Mouse (Mus musculus): ENCODE data around the gene Lpgat1. TPM values are rescaled to one million over a fixed set of nuclear protein-coding genes. Genes with fewer than 3 reads are reported as not detected.

Gene Lpgat1
- 60.3 and 68.1 TPM in 2 replicates for polyA plus RNA-seq (2012; rRNA removed)

DNA sequence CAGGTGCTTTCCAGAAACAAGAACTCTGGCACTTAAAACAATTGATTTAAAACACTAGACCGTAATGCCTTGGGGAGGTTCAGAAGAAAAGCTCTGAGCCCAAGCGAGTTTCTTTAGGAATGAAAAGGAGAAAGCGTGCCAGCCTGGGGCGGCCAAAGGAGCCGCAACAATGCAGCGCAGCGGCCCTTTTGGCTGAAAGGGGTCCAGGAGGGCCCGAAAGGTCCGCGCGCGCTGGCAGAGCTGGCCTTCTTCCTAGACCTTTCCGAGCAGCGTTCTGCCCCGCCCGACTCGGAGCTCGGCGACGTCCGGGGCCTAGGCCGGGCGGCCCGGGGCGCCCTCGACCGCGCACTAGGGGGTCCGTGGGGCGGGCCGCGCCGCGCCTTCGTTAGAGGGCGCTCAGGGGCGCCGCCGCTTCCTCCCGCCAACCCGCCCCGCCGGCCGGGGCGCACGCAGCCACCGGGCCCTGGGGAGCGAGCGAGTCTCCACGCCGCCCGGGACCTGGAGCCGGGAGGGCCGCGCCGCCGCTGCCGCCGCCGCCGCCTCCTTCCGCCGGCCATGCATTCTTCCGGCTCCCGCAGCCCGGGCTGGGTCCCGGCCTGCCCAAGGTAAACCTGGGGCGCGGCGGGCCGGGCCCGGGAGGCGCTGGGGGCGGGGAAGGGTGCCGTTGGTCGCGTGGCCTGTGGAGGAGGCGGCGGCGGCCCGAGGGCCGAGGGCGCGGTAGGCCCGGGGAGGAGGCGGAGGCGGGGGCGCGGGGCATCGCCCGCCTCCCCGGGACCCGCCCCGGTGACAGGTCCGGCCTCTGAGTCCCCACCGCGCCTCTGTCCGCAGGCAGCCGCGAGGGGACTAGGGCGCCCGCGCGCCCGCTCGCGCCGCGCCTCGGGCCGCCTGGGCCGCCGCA is at the start of gene Lpgat1:
Gene Lpgat1, plus strand, starts transcription at position 234 of the 898 bp plus-strand sequence.
- peak in 1 of 2 experiments; percentile 50 for DNase-seq (ENCODE audit: extremely low spot score in 1 of 2, low spot score in 1 of 2)

DNA sequence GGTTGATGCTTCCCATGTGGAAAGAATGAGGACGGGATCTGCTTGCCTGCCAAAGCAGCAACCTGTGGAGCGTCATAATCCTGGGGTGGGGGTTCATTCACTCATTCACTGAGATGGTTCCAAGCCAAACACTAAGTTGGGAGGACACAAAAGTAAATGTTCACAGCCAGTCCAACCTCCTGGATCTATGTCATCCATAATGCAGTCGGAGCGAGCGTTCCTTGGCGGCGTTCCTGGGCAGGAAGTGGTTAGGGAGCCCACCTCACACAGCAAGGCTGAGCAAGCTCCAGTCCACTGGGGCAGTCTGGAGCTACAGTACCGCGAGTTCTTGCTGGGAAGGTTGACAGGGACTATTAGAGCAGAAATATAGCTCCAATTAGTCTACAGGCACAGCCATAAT is 49.6 kb upstream of the Lpgat1 start:
- DNase-seq (ENCODE audit: extremely low spot score in 1 of 2, low spot score in 1 of 2) = no peak

DNA sequence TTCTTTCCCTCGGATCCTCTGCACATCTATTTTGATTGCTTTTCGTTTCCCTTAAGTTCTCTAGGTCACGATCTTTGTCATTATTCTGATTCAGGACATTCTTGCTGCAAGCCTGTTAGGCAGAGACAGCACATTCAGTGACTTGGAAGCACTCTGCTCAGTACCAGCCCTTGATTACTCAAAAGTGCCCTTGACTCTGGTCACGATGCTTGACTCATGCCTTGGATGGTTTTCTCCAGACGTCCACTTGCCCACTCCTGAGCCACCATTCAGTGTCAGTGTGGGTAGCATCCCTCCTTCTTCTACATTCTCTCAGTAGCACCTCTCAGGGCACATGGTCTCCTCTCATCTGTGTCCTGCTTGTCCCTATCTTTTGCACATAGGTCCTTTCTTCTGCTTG is 43.6 kb upstream of the Lpgat1 start:
- DNase-seq (ENCODE audit: extremely low spot score in 1 of 2, low spot score in 1 of 2) = no peak

DNA sequence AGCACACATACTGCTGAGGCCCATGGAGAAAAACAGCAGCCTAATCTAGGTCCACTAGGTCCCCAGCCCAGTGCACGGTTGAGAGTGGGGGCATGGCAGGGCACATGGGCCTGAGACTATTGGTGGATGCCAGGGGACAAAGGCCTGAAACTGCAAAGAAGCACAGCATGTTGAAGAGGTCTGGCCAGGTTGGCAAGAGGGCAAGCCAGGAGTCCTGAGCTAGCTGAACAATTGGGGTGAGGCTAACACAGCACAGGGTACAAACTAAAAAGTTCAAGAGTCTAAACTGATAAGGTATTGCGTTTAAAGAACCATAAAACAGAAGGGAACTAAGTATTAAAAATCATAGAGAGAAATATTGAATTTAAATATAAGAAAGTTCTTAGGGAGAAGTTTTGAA is 36.0 kb upstream of the Lpgat1 start:
- no peak for DNase-seq (ENCODE audit: extremely low spot score in 1 of 2, low spot score in 1 of 2)

DNA sequence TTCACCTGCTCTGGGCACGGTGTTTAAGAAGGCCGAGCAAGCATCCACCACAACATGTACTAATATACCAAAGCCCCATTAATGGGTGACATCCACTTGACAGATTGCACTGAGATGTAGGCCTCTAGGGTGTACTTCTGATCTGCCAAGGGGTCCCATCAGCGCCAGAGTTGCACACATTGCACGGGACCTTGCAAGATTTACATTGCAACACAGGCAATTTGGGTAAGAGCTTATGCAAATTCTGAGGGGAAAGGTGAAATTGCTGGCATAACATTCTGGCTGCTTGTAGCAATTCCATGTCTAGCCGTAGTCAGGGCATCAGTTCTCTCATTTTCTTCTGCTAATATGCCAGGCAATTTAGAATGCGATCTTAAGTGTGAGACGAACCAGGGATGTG is 30.1 kb upstream of the Lpgat1 start:
- DNase-seq (ENCODE audit: extremely low spot score in 1 of 2, low spot score in 1 of 2) = no peak

DNA sequence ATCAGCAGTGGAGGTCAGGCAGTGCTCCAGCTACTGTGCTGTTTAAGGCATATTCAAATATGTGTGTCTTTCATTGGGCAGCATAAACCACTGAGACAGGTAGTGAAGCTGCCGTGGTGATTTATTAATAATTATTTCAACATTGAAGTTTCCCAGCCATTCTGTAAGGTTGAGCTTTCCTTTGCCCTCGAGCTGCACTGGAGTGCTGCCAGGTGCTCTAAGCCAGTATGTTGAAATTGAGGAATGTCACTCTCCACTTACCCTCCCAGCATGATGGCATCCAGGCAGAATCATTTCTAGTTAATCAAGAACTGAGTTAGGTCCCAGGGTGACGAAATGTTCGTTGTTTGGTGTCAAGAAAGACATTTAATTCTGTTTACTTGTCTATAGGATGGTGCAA is 24.4 kb upstream of the Lpgat1 start:
- no peak for DNase-seq (ENCODE audit: extremely low spot score in 1 of 2, low spot score in 1 of 2)

DNA sequence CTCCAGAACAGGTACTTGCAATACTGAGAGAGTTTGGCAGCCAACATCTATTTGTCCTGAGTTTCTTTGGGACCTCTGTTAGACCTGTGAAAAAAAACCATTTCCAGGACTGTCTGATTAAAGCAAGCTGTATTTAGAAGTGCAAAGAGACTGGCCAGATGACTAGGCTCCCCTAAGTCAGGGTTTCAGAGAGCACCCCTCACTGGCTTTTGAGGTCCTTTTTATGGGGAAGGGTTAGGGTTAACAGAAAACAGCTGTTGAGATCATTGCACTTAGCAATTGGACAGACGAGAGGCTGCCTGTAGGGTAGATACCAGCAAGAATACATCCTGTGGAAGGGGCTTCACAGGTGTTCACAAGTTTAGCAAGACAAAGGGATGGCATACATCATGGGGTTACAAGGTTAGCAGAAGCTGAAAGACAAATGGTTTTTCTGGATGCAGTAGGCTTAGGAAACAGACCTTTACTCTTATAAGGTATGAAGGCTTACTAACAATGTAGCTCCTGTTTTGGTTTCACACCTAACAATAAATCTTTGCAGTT is 19.3 kb upstream of the Lpgat1 start:
- DNase-seq (ENCODE audit: extremely low spot score in 1 of 2, low spot score in 1 of 2) = no peak

DNA sequence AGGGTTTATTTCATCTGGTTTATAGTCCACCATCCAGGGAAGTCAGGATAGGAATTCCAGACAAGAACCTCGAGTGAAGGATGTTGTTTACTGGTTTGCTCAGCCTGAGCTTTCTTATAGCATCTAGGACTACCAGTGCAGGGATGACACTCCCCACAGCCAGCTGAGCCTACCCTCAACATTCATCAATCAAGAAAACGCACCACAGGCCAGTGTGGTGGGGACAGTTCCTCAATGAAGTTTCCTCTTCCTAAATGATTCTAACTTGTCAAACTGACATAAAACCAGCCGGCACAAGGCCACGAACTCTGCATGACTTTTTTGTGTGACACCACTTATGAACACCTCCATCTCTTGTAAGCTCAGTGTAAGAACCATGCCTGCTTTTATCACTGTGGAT is 13.1 kb upstream of the Lpgat1 start:
- DNase-seq (ENCODE audit: extremely low spot score in 1 of 2, low spot score in 1 of 2) = no peak

DNA sequence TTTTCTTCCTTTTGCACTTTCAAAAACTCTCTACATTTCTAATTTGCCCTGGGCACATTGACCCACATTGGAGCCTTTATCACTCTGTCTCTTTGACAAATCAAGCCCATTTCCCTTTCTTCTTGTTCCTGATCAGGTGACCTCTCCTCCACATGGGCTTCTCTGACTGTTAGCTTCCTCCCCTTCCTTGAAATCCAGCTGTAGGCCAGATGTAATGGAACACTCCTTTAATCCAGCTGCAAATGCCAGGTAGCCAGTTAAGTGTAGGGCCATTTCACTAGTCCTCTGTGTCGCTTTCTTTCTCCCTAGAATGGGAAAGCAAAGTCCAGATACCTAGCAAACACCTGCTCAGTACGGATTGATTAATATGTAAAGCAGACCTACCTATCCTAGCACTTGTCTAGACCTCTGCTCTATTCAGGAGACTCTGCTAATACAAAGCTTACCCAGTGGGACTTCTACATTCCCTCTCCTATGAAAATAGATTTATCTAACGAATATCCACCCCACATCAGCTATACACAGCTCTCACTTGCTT is 11.0 kb upstream of the Lpgat1 start:
- DNase-seq (ENCODE audit: extremely low spot score in 1 of 2, low spot score in 1 of 2) = no peak

DNA sequence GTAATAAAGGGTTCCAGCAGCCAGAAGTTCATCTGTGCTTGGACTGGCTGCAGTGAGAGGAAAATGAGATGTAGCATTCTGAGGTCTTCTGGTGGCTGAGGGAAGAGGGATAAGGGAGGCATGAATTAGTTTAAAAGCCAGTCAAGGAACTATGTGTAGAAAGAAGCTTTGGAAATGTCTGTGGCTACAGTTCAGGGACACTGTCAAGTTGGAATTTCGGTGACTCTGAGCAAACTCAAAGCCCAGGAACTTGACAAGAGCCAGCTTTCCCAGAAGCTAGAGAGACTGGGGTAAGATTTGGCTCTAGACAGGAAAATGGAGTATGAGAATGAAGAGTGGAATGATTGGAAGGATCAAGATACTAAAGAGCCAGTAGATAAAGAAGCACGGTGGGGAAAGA is 7.8 kb upstream of the Lpgat1 start:
- DNase-seq (ENCODE audit: extremely low spot score in 1 of 2, low spot score in 1 of 2) = no peak

DNA sequence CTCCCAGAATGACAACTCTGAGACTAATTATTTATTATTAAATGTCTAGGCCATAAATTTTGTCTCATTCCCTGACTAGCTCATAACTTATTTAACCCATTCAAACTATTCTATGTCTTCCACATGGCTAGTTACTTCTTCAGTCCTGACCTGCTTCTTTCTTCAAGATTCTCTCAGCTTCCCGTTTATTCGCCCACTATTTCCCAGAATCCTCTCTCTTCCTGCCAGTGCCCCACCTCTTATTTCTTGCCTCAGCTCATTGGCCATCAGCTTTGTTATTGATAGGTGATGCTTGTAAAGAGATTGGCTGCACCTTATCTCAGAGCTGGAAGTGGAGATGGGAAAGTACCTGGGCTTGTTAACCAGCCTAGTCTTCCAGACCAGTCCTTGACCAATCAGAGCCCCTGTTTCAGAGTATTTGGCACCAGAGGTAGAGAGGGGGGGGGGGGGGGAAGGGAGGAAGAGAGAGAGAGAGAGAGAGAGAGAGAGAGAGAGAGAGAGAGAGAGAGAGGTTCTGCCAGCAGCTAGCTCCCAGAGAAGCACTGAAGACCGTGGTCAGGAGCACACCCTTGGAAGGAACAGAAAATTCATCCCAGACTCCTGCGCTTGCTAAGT is 5.3 kb upstream of the Lpgat1 start:
- no peak for DNase-seq (ENCODE audit: extremely low spot score in 1 of 2, low spot score in 1 of 2)

DNA sequence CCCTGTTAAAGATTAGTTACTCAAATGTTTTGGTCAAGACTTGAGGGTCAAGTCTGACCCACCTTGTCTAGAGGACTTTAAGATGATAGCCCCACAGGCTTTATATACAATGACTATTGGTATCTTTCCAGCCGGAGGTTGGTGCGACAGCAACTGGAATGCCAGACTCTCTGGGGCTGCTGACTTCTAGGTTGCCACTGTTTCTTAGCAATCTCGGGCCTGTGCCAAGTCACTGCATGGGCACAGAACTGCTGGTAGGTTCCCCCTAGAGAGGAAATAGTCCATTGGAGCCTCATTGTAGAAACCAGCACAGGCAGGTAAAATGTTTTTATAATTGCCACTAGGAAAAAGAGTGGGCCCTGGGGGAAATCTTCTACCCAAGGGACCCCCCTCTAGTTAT is 3.8 kb upstream of the Lpgat1 start:
- DNase-seq (ENCODE audit: extremely low spot score in 1 of 2, low spot score in 1 of 2) = no peak

DNA sequence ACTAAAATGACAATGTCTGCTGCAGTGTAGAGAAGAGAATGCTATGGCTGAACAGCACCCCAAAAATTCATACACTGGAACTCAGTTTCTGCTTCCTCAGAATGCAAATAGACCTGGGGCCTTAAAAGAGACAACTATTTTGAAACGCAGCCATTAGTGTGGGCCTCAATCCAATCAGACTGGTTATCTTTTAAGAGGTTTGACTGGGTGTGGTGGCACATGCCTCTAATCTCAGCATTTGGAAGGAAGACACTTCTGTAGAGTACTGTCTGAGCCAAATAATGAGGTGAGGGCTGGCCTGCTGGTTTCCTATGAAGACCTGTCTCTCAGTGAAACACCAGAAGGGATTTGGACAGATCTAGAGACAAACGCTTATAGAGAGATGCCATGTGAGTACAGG is 2.5 kb upstream of the Lpgat1 start:
- DNase-seq (ENCODE audit: extremely low spot score in 1 of 2, low spot score in 1 of 2) = no peak

DNA sequence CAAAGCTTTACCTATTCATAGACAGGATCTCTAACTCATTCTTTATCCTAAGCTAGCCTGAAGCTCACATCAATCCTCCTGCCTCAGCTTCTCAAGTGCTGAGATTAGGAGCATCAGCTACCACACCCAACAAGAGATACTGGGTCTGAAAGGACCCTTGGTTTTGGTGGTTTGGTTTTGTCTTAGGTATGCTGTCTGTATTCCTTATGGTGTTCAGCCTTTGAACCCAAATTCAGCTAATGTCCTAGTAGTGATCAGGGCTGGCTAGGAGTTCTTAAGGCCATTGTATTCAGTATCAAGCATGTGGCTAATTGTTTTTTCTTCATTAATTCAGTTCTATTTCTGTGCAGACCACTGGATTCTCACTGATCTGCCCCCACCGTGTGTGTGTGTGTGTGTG is 493 bp upstream of the Lpgat1 start:
- no peak for DNase-seq (ENCODE audit: extremely low spot score in 1 of 2, low spot score in 1 of 2)

DNA sequence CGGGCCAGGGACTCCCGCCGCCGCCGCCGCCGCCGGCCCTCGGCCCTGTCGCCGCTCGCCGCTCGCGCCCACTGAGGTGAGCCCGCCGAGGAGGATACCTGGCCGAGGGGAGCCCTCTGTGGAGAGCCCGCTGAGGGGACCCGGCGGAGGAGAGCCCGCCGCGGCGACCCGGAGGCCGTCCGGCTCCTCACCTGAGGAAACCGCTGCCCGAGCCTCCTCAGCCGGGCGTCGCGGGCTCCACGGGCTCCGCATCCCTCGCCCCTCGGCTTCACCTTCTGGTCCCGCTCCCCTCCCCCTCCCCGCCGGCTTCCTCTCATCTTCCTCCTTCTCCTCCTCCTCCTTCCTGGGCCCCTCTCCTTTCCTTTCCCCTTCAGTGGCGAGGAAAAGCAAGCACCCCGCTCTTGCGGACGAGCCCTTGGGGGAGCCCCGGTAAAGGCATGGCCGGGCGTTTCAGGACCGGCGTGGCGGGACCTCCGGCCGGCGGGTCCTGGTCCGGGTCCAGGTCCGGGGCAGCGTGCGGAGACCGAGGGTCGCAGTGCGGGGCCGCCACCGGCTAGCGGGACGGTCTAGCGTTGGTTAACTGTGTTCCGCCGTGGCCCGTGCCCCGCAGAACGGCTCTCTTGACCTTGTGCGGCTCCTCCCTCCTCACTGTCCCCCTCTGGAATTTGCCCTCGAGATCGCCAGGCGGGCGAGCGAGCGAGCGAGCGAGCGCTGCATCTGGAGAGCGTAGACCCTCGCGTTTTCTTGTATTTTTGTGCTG is 1.1 kb downstream of the Lpgat1 start:
- DNase-seq (ENCODE audit: extremely low spot score in 1 of 2, low spot score in 1 of 2) = no peak

DNA sequence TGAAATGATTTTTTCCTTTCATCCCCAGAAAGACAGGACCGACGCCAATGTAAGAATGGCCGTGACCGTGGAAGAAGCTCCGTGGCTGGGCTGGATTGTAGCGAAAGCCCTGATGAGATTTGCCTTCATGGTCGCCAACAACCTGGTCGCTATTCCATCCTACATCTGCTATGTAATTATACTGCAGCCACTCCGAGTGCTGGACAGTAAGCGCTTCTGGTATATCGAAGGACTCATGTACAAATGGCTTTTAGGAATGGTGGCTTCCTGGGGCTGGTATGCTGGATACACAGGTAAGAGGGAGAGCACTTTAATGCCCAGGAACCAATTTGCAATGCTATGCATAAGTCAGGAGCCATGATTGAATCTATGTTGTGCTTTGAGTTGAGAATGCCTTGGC is 1.7 kb downstream of the Lpgat1 start:
- DNase-seq (ENCODE audit: extremely low spot score in 1 of 2, low spot score in 1 of 2) = no peak

DNA sequence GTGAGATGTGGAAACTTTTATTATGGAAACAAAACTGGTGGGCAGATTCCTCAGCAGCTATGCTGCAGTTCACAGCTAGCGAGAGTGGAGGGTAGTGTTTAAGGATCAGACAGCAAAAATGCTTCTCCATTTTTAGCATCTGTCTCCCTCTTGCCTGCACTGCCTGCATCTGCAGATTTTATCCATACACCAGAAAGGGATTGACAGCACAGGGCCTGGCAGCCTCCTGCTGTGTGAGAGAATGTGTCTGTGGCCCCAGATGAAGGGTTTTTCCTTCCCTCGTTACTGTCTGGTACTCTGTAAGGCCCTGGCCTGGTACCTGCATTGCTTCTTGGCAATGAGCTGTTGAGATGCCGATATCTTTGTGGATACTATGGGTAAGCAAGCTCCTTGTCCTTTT is 2.8 kb downstream of the Lpgat1 start:
- DNase-seq (ENCODE audit: extremely low spot score in 1 of 2, low spot score in 1 of 2) = peak in 1 of 2 experiments; percentile 58

DNA sequence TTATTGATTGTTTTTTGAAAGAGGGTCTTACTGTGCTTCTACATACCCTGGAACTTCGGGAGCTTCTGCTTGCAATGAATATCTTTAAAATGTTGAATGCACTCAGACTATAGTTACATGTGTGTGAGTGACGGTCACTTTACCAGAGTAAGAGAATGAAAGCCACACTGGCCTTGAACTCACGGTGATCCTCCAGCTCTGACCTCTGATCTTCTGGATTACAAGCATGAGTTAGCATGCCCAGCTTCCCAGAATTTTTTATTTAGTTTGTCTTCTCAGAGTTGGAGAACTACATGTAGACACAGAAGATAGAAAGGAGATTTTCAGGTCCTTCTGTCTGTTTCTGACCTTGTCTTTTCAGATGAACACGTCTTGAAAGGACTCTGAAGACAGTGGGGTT is 5.1 kb downstream of the Lpgat1 start:
- DNase-seq (ENCODE audit: extremely low spot score in 1 of 2, low spot score in 1 of 2) = no peak

DNA sequence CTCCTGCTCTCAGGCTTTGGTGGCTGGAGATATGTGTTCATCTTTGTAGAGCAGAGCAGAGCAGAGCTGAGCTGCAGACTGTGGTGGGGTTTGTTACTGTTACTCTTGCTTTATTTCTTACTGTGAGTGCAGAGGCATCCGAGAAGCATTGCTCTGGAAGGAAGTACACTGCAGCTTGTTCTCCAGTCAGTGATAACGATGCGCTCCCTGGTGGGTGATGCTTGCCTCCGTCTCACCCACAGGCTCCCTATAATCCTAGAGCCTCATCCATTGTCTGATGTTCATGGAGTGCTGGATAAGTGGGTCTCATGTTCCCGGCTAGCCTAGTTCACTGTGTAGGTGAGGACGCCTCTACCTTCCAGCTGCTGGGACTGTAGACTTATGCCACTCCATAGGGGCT is 6.0 kb downstream of the Lpgat1 start:
- peak in 1 of 2 experiments; percentile 53 for DNase-seq (ENCODE audit: extremely low spot score in 1 of 2, low spot score in 1 of 2)

DNA sequence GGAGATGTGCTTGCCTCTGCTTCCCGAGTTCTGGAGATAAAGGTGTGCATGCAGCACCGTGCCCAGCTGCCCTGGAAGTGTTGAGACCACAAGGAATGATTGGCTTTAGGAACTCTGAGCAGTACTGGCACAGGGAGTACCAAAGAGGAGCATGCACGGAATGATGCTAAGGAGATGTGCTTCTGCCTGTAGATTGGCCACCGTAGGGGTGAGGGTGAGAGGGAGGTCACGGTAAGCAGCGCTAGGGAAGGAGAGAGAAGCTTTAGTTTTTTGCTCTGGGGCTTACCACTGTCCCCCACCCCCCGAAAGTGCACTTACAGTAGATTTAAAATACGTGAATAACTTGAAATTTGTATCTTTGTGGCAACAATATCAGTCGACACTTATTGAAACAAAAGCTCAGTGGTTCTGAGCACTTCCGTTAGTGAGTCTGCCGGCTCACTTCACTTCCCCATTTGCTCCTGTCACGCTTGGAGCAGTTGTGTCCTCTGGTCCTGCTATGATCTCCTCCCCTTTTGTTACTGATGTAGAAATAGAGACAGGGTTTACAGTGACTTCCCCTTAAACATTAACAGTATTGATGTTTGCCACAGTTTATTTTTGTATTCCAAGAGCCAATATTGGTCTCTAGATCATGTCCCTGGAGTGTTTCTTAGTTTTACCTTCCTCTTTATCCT is 6.9 kb downstream of the Lpgat1 start:
- DNase-seq (ENCODE audit: extremely low spot score in 1 of 2, low spot score in 1 of 2) = no peak

All from frontal cortex, adult 2 months (tissue).